In genomic region chr3:36522137-36522536, GRCm38 (mm10) we compare ENCODE assay signal across 21 mouse cellular contexts. TPM values are rescaled to one million over a fixed set of nuclear protein-coding genes. Genes with fewer than 3 reads are reported as not detected.
DNase-seq lines count a peak whose midpoint lies in the region; ATAC-seq and TF ChIP-seq lines count a peak whose summit lies in the region.
"Had no signal": no experiment of that assay in that cellular context is flagged by ENCODE, and none has a peak within 500 bp of the region (broad histone marks: within the 10 kb centered on the region; RNA-seq: fewer than 3 reads in every experiment).

No protein-coding gene starts in this region.

- H3K36me3 ChIP-seq in neural tube, embryonic 11.5 days (ENCODE audit: control insufficient read depth, insufficient read depth, low read length), result no peaks in the 10 kb centered on the region
- H3K36me3 ChIP-seq in forebrain, postnatal 0 days (ENCODE audit: insufficient read depth), result no peaks in the 10 kb centered on the region
- H3K36me3 ChIP-seq in midbrain, embryonic 15.5 days (replicated peaks), result no peaks in the 10 kb centered on the region
- H3K36me3 ChIP-seq in limb, embryonic 10.5 days, result no peaks in the 10 kb centered on the region
- H3K36me3 ChIP-seq: embryonic facial prominence, embryonic 15.5 days; limb, embryonic 15.5 days had no signal

- H3K27me3 ChIP-seq in neural tube, embryonic 11.5 days (ENCODE audit: control insufficient read depth, insufficient read depth, low read length), result peaks cover 23% of the 10 kb centered on the region
- H3K27me3 ChIP-seq in forebrain, postnatal 0 days (ENCODE audit: insufficient read depth, low read length), result peaks cover 9% of the 10 kb centered on the region; the same call in 1 of the 2 replicates
- peaks cover 14% of the 10 kb centered on the region for H3K27me3 ChIP-seq in midbrain, embryonic 15.5 days (replicated peaks)
- peaks cover 52% of the 10 kb centered on the region for H3K27me3 ChIP-seq in limb, embryonic 10.5 days (ENCODE audit: low read depth, poor library complexity, severe bottlenecking)

- DNase-seq in neural tube, embryonic 11.5 days (ENCODE audit: low spot score), result no peak
- no peak for DNase-seq in neural tube, embryonic 10.5 days (ENCODE audit: extremely low spot score, low spot score)
- no peak for DNase-seq in forebrain, postnatal 0 days
- DNase-seq in limb, embryonic 10.5 days (ENCODE audit: low spot score), result no peak
- no peak for DNase-seq in kidney, postnatal 4 days
- DNase-seq: adrenal gland, postnatal 10 days; cerebellum, adult 18-20 months; lung, adult 18-20 months; lung, postnatal 36 days had no signal

- TF ChIP-seq CTCF in forebrain, postnatal 0 days (IDR thresholded peaks at IDR 0.05; ENCODE audit: low read depth), result no peak

- WGBS in neural tube, embryonic 11.5 days, result 6% methylated on average over 4 of the region's 4 CpGs
- WGBS in forebrain, postnatal 0 days, result 6% methylated on average over 4 of the region's 4 CpGs
- WGBS in midbrain, embryonic 15.5 days, result 3% methylated on average over 4 of the region's 4 CpGs
- WGBS in limb, embryonic 10.5 days, result 11% methylated on average over 4 of the region's 4 CpGs

- H3K27ac ChIP-seq in neural tube, embryonic 11.5 days (ENCODE audit: low read depth, low read length), result no peak overlapping the region
- H3K27ac ChIP-seq in forebrain, postnatal 0 days (ENCODE audit: low read depth, low read length), result no peak overlapping the region
- H3K27ac ChIP-seq in midbrain, embryonic 15.5 days, result no peak overlapping the region
- H3K27ac ChIP-seq in limb, embryonic 10.5 days, result no peak overlapping the region
- H3K27ac ChIP-seq: embryonic facial prominence, embryonic 15.5 days; limb, embryonic 15.5 days had no signal

- no peak for ATAC-seq in neural tube, embryonic 11.5 days (ENCODE audit: insufficient read depth, low FRiP score, low TSS enrichment)
- ATAC-seq in forebrain, postnatal 0 days, result no peak
- no peak for ATAC-seq in midbrain, embryonic 15.5 days (replicated peaks)
- ATAC-seq in megakaryocyte, adult 5-6 weeks (ENCODE audit: poor library complexity, severe bottlenecking), result no peak
- ATAC-seq: inflammation-experienced regulatory T-cells, adult 6 months had no signal

- H3K9ac ChIP-seq in neural tube, embryonic 11.5 days (ENCODE audit: low read length), result no peak overlapping the region
- no peak overlapping the region for H3K9ac ChIP-seq in forebrain, postnatal 0 days
- no peak overlapping the region for H3K9ac ChIP-seq in midbrain, embryonic 15.5 days
- H3K9ac ChIP-seq: embryonic facial prominence, embryonic 15.5 days had no signal

- no peak overlapping the region for H3K4me3 ChIP-seq in neural tube, embryonic 11.5 days (ENCODE audit: low read depth, low read length)
- H3K4me3 ChIP-seq in forebrain, postnatal 0 days (ENCODE audit: low read depth, low read length), result no peak overlapping the region
- H3K4me3 ChIP-seq in midbrain, embryonic 15.5 days, result no peak overlapping the region
- no peak overlapping the region for H3K4me3 ChIP-seq in limb, embryonic 10.5 days

- H3K9me3 ChIP-seq in neural tube, embryonic 11.5 days (ENCODE audit: control insufficient read depth, low read length), result no peaks in the 10 kb centered on the region
- H3K9me3 ChIP-seq in forebrain, postnatal 0 days (ENCODE audit: low read length), result no peaks in the 10 kb centered on the region
- H3K9me3 ChIP-seq in midbrain, embryonic 15.5 days, result no peaks in the 10 kb centered on the region
- no peaks in the 10 kb centered on the region for H3K9me3 ChIP-seq in limb, embryonic 10.5 days (replicated peaks)
- H3K9me3 ChIP-seq: embryonic facial prominence, embryonic 15.5 days; limb, embryonic 15.5 days had no signal

- no peaks in the 10 kb centered on the region for H3K4me1 ChIP-seq in neural tube, embryonic 11.5 days (ENCODE audit: control insufficient read depth, insufficient read depth, low read length)
- 0 out of 2 replicates have a peak, but pooled peaks cover 6% of the 10 kb centered on the region for H3K4me1 ChIP-seq in forebrain, postnatal 0 days (ENCODE audit: insufficient read depth)
- H3K4me1 ChIP-seq in midbrain, embryonic 15.5 days, result peaks cover 9% of the 10 kb centered on the region
- peaks cover 10% of the 10 kb centered on the region for H3K4me1 ChIP-seq in limb, embryonic 10.5 days

- peak overlapping the region; percentile 82 for H3K4me2 ChIP-seq in neural tube, embryonic 11.5 days (ENCODE audit: low read depth)
- H3K4me2 ChIP-seq in forebrain, postnatal 0 days (ENCODE audit: low read depth), result 0 out of 2 replicates have a peak overlapping the region, but pooled peaks have one; percentile 97
- peak overlapping the region; percentile 100; the same call in 1 of the 2 replicates for H3K4me2 ChIP-seq in midbrain, embryonic 15.5 days

RNA-seq across cellular contexts. Expression of gene Gm11549, which starts 0.5 kb away (rescaled TPM):
- 0.11 and 0.16 TPM in 2 replicates for polyA plus RNA-seq in neural tube, embryonic 11.5 days (2014; fragmentation: Nextera tagmentation; extraction: Ambion mirVana)
- 0.69 and 1.3 TPM in 2 replicates for total RNA-seq in forebrain, postnatal 0 days (2014; rRNA removed)
- polyA plus RNA-seq in forebrain, postnatal 0 days (2015; fragmentation: Nextera tagmentation; extraction: Ambion mirVana), result 0.45 and 0.68 TPM in 2 replicates
- polyA plus RNA-seq in midbrain, embryonic 15.5 days (2015; fragmentation: Nextera tagmentation; extraction: Ambion mirVana), result 0.34 and 0.39 TPM in 2 replicates
- not detected in 2 replicates for polyA plus RNA-seq in limb, embryonic 10.5 days (2016; fragmentation: Nextera tagmentation; extraction: Ambion mirVana)
- total RNA-seq in megakaryocyte, adult 5-6 weeks (2015), result not detected in 2 replicates
- total RNA-seq in megakaryocyte, adult 5-6 weeks (2017), result not detected in 2 replicates
- total RNA-seq: common myeloid progenitor, adult 5-6 weeks; MEL; monocyte, adult 5-6 weeks had no signal
- polyA plus RNA-seq: gonadal fat pad, adult 2 months; inflammation-experienced regulatory T-cells, adult 6 months; kidney, embryonic 14.5 days had no signal

RNA-seq across cellular contexts. Expression of gene Exosc9, which starts 30.3 kb away (rescaled TPM):
- 97.4 and 105 TPM in 2 replicates for polyA plus RNA-seq in neural tube, embryonic 11.5 days (2014; fragmentation: Nextera tagmentation; extraction: Ambion mirVana)
- total RNA-seq in forebrain, postnatal 0 days (2014; rRNA removed), result 72.9 and 78.0 TPM in 2 replicates
- polyA plus RNA-seq in forebrain, postnatal 0 days (2015; fragmentation: Nextera tagmentation; extraction: Ambion mirVana), result 76.9 and 81.4 TPM in 2 replicates
- polyA plus RNA-seq in midbrain, embryonic 15.5 days (2015; fragmentation: Nextera tagmentation; extraction: Ambion mirVana), result 79.4 and 82.0 TPM in 2 replicates
- 93.1 and 98.5 TPM in 2 replicates for polyA plus RNA-seq in limb, embryonic 10.5 days (2016; fragmentation: Nextera tagmentation; extraction: Ambion mirVana)
- 48.9 and 57.0 TPM in 2 replicates for total RNA-seq in megakaryocyte, adult 5-6 weeks (2015)
- total RNA-seq in megakaryocyte, adult 5-6 weeks (2017), result 60.9 and 76.3 TPM in 2 replicates

RNA-seq across cellular contexts. Expression of gene 1810062G17Rik, which starts 46.4 kb away (rescaled TPM):
- 0.37 TPM in 1 of 2 replicates, not detected in the other for polyA plus RNA-seq in neural tube, embryonic 11.5 days (2014; fragmentation: Nextera tagmentation; extraction: Ambion mirVana)
- total RNA-seq in forebrain, postnatal 0 days (2014; rRNA removed), result not detected in 2 replicates
- polyA plus RNA-seq in forebrain, postnatal 0 days (2015; fragmentation: Nextera tagmentation; extraction: Ambion mirVana), result 0.69 and 0.74 TPM in 2 replicates
- polyA plus RNA-seq in midbrain, embryonic 15.5 days (2015; fragmentation: Nextera tagmentation; extraction: Ambion mirVana), result 0.19 and 0.32 TPM in 2 replicates
- polyA plus RNA-seq in limb, embryonic 10.5 days (2016; fragmentation: Nextera tagmentation; extraction: Ambion mirVana), result 0.55 and 0.84 TPM in 2 replicates
- 0.25 and 0.36 TPM in 2 replicates for total RNA-seq in megakaryocyte, adult 5-6 weeks (2015)
- total RNA-seq in megakaryocyte, adult 5-6 weeks (2017), result 0.53 TPM in 1 of 2 replicates, not detected in the other
- total RNA-seq: common myeloid progenitor, adult 5-6 weeks; layer of hippocampus, adult 18-20 months; left cerebral cortex, adult 2 months; monocyte, adult 5-6 weeks had no signal

RNA-seq across cellular contexts. Expression of gene Anxa5, which starts 46.4 kb away (rescaled TPM):
- polyA plus RNA-seq in neural tube, embryonic 11.5 days (2014; fragmentation: Nextera tagmentation; extraction: Ambion mirVana), result 133 and 137 TPM in 2 replicates
- 38.6 and 41.2 TPM in 2 replicates for total RNA-seq in forebrain, postnatal 0 days (2014; rRNA removed)
- 47.2 and 48.9 TPM in 2 replicates for polyA plus RNA-seq in forebrain, postnatal 0 days (2015; fragmentation: Nextera tagmentation; extraction: Ambion mirVana)
- polyA plus RNA-seq in midbrain, embryonic 15.5 days (2015; fragmentation: Nextera tagmentation; extraction: Ambion mirVana), result 68.7 and 84.1 TPM in 2 replicates
- polyA plus RNA-seq in limb, embryonic 10.5 days (2016; fragmentation: Nextera tagmentation; extraction: Ambion mirVana), result 99.2 and 115 TPM in 2 replicates
- total RNA-seq in megakaryocyte, adult 5-6 weeks (2015), result 570 and 686 TPM in 2 replicates
- total RNA-seq in megakaryocyte, adult 5-6 weeks (2017), result 409 and 433 TPM in 2 replicates

RNA-seq across cellular contexts. Expression of gene Ccna2, which starts 49.8 kb away (rescaled TPM):
- 247 and 248 TPM in 2 replicates for polyA plus RNA-seq in neural tube, embryonic 11.5 days (2014; fragmentation: Nextera tagmentation; extraction: Ambion mirVana)
- 16.8 and 23.9 TPM in 2 replicates for total RNA-seq in forebrain, postnatal 0 days (2014; rRNA removed)
- polyA plus RNA-seq in forebrain, postnatal 0 days (2015; fragmentation: Nextera tagmentation; extraction: Ambion mirVana), result 20.5 and 20.7 TPM in 2 replicates
- polyA plus RNA-seq in midbrain, embryonic 15.5 days (2015; fragmentation: Nextera tagmentation; extraction: Ambion mirVana), result 28.0 and 29.7 TPM in 2 replicates
- polyA plus RNA-seq in limb, embryonic 10.5 days (2016; fragmentation: Nextera tagmentation; extraction: Ambion mirVana), result 244 TPM in 2 replicates
- 262 and 277 TPM in 2 replicates for total RNA-seq in megakaryocyte, adult 5-6 weeks (2015)
- 248 and 260 TPM in 2 replicates for total RNA-seq in megakaryocyte, adult 5-6 weeks (2017)
